In genomic region chr9:124439403-124439847, GRCm38 (mm10) we compare ENCODE assay signal across 9 mouse cellular contexts. TPM values are rescaled to one million over a fixed set of nuclear protein-coding genes. Genes with fewer than 3 reads are reported as not detected.
A peak's percentile ranks its signal among the peaks of the same experiment; 100 is the strongest.
DNase-seq lines count a peak whose midpoint lies in the region; ATAC-seq and TF ChIP-seq lines count a peak whose summit lies in the region.
"Had no signal": no experiment of that assay in that cellular context is flagged by ENCODE, and none has a peak within 500 bp of the region (broad histone marks: within the 10 kb centered on the region; RNA-seq: fewer than 3 reads in every experiment).

No protein-coding gene starts in this region.

- no peak; the same call in 1 of the 2 replicates for ATAC-seq in G1E (ENCODE audit: extremely low read depth, insufficient number of reproducible peaks, low FRiP score, poor library complexity, severe bottlenecking)
- peak; percentile 45 for ATAC-seq in common myeloid progenitor, adult 5-6 weeks (replicated peaks; ENCODE audit: low read depth, poor library complexity, severe bottlenecking)
- ATAC-seq in hematopoietic stem cell, adult 5-6 weeks (replicated peaks in 1 of 2; ENCODE audit: insufficient read depth in 1 of 2, low FRiP score in 2 of 2, low TSS enrichment in 1 of 2, low read depth in 1 of 2, poor library complexity in 2 of 2, severe bottlenecking in 2 of 2): peak; percentile 23 to 46; a peak in 3 of 4 replicates
- peak; percentile 60 for ATAC-seq in midbrain, embryonic 12.5 days (ENCODE audit: low FRiP score, low read depth)

- 97% methylated on average over 13 of the region's 13 CpGs for WGBS in kidney, adult 2 months
- 94% methylated on average over 13 of the region's 13 CpGs for WGBS in midbrain, embryonic 12.5 days

- no peak overlapping the region for H3K27ac ChIP-seq in kidney, adult 2 months (ENCODE audit: insufficient read depth, low read depth, low read length)
- H3K27ac ChIP-seq in midbrain, embryonic 12.5 days (replicated peaks): no peak overlapping the region

- peaks cover 16% of the 10 kb centered on the region for H3K36me3 ChIP-seq in kidney, adult 2 months (ENCODE audit: control insufficient read depth, insufficient read depth, low read length)
- peaks cover 39% of the 10 kb centered on the region for H3K36me3 ChIP-seq in G1E (replicated peaks)
- H3K36me3 ChIP-seq in midbrain, embryonic 12.5 days: peaks cover 37% of the 10 kb centered on the region

- peaks cover 37% of the 10 kb centered on the region for H3K9me3 ChIP-seq in G1E (replicated peaks)
- peaks cover 33% of the 10 kb centered on the region for H3K9me3 ChIP-seq in midbrain, embryonic 12.5 days

- TF ChIP-seq CTCF in kidney, adult 2 months (conservative IDR thresholded peaks at IDR 0.05; ENCODE audit: insufficient read depth, insufficient read length, low read depth, low read length): no peak
- TF ChIP-seq CTCF in G1E (IDR thresholded peaks at IDR 0.05; ENCODE audit: low read depth, low read length): no peak

- TF ChIP-seq POLR2A in kidney, adult 2 months (IDR thresholded peaks at IDR 0.05; ENCODE audit: low read depth, low read length): no peak

- H3K9ac ChIP-seq in midbrain, embryonic 12.5 days (replicated peaks): no peak overlapping the region

- no peak overlapping the region for H3K4me3 ChIP-seq in kidney, adult 2 months (ENCODE audit: insufficient read depth, low read depth, low read length)
- H3K4me3 ChIP-seq in G1E (ENCODE audit: low read depth, low read length): peak overlapping the region; percentile 59; the same call in 1 of the 2 replicates
- H3K4me3 ChIP-seq in midbrain, embryonic 12.5 days: no peak overlapping the region

- no peaks in the 10 kb centered on the region for H3K27me3 ChIP-seq in kidney, adult 2 months (replicated peaks; ENCODE audit: control insufficient read depth, insufficient read depth, low read length)
- peaks cover 2% of the 10 kb centered on the region; the same call in 1 of the 2 replicates for H3K27me3 ChIP-seq in G1E (ENCODE audit: insufficient read depth, low read length)
- H3K27me3 ChIP-seq in midbrain, embryonic 12.5 days: no peaks in the 10 kb centered on the region

- no peak overlapping the region for H3K4me2 ChIP-seq in midbrain, embryonic 12.5 days (replicated peaks)

- peak; percentile 11 for DNase-seq in kidney, adult 2 months
- DNase-seq in kidney, adult 11 months: no peak
- peak; percentile 1 for DNase-seq in G1E (ENCODE audit: low spot score)
- peak; percentile 15 to 32 for DNase-seq in left cerebral cortex, adult 9 months (ENCODE audit: low spot score in 2 of 2)
- peak; percentile 89 for DNase-seq in testis, postnatal 14 days (ENCODE audit: low spot score)

- H3K4me1 ChIP-seq in kidney, adult 2 months (ENCODE audit: control insufficient read depth, insufficient read depth, low read length): no peaks in the 10 kb centered on the region
- H3K4me1 ChIP-seq in G1E (ENCODE audit: insufficient read depth, low read depth, low read length): peaks cover 13% of the 10 kb centered on the region
- no peaks in the 10 kb centered on the region for H3K4me1 ChIP-seq in midbrain, embryonic 12.5 days

RNA-seq across cellular contexts. Expression of gene Ppp2r3d, which starts 37.3 kb away (rescaled TPM):
- polyA plus RNA-seq in kidney, adult 2 months (2012; rRNA removed): 97.9 and 128 TPM in 2 replicates
- total RNA-seq in G1E (2014; fragmentation: Nextera tagmentation): 32.1 and 32.4 TPM in 2 replicates
- total RNA-seq in G1E (2017): 17.5 and 17.9 TPM in 2 replicates
- polyA plus RNA-seq in G1E (2012): 137 and 169 TPM in 2 replicates
- 11.1 and 23.5 TPM in 2 replicates for total RNA-seq in common myeloid progenitor, adult 5-6 weeks (2017)
- total RNA-seq in hematopoietic stem cell, adult 5-6 weeks (2017): 19.9 and 30.1 TPM in 2 replicates
- polyA plus RNA-seq in midbrain, embryonic 12.5 days (2016; fragmentation: Nextera tagmentation; extraction: Ambion mirVana): 195 and 201 TPM in 2 replicates

RNA-seq across cellular contexts. Expression of gene Gm21836, which starts 54.2 kb away (rescaled TPM):
- polyA plus RNA-seq in kidney, adult 2 months (2012; rRNA removed): not detected in 2 replicates
- total RNA-seq in G1E (2014; fragmentation: Nextera tagmentation) (not detected in 2 replicates), G1E (2017) (not detected in 2 replicates)
- not detected in 2 replicates for polyA plus RNA-seq in G1E (2012)
- not detected in 2 replicates for total RNA-seq in common myeloid progenitor, adult 5-6 weeks (2017)
- total RNA-seq in hematopoietic stem cell, adult 5-6 weeks (2017): not detected in 2 replicates
- polyA plus RNA-seq in midbrain, embryonic 12.5 days (2016; fragmentation: Nextera tagmentation; extraction: Ambion mirVana): not detected in 2 replicates
- total RNA-seq: left cerebral cortex, postnatal 10 days had no signal
